Mouse (Mus musculus) large intestine, adult 2 months (tissue): ENCODE measurements around the gene Sf3a1. TPM values are rescaled to one million over a fixed set of nuclear protein-coding genes. Genes with fewer than 3 reads are reported as not detected.
A peak's percentile ranks its signal among the peaks of the same experiment; 100 is the strongest.

Experiments used
- DNase-seq: peaks from one replicate; pipeline ENCODE4 v3.0.0-alpha.2; 2012; ENCODE audit warnings: low read depth, low spot score
- WGBS: fragments of 180-500 bp; shearing (Covaris S2); methylation state at CpG from one replicate; pipeline ENCODE4 v1.1.7; 2018; 5-methylcytosine and 5-hydroxymethylcytosine counted together
- polyA plus RNA-seq: library from polyadenylated mRNA; depleted of rRNA; stranded (reverse); fragments of >200 nt; gene quantifications from 2 replicates; pipeline ENCODE4 v1.2.3, GENCODE M21; 2012

Gene Sf3a1
- polyA plus RNA-seq, 1 experiment, result 21.0 TPM

DNA sequence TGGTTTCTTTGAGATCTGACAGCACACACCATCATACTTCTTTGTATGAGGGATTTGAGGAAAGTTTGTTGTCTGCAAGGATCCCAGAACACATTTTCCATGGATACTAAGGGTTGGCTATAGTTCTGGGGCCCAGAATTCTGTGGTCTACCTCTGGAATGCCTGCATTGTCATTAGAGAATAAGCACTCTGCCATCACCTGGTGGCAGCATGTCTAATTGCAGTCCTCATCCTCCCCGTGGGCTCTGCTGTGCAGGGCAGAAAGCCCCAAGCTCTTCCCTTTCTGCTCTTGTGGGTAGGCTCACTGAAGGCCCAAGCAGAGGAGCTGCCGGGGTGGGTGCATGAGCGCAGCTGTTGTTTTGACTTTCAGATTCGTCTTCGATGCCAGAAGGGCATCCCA lies 49.4 kb downstream of the Sf3a1 start:
- 77% methylated on average over 5 of the region's 5 CpGs for WGBS
- no peak for DNase-seq

DNA sequence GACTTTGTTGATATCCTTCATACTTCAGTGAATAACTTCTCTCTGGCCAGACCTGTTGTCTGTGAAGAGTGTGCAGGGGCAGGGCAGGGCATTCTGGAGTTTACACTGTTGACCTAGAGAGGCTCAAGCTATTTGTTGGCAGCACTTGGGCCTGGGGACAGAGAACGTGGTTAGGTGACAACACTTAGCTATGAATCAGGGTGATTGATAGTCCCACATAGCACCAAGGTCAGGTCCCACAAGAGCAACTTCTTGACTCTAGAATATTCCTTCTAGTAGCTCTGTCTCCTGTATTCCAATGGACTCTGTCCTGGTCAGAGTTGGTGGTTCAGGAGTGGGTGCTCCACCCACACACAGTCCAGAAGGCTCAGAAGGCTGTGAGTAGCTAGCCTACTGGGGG lies 50.6 kb downstream of the Sf3a1 start:
- WGBS, result 76% methylated on average over 1 of the region's 1 CpGs
- no peak for DNase-seq

DNA sequence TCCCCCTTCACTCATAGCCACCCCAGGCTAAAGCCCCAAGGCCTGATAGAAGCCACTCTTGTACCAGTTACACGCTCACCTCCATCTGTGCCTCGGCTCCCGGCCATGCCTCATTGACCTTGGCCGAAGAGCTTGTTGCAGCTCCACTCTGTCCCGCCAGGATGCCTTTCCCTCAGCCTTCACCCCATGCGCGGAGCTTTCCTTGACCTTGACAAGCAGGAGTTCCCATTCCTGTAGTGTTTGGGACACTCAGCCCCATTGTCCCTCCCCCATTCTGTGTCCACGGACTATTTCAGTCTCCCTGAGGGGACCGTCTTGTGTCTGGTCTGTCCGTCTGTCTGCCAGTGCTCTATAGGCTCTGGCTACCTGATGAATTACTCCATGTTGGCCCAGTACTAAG lies 53.0 kb downstream of the Sf3a1 start:
- DNase-seq, result no peak
- WGBS, result 89% methylated on average over 10 of the region's 10 CpGs

DNA sequence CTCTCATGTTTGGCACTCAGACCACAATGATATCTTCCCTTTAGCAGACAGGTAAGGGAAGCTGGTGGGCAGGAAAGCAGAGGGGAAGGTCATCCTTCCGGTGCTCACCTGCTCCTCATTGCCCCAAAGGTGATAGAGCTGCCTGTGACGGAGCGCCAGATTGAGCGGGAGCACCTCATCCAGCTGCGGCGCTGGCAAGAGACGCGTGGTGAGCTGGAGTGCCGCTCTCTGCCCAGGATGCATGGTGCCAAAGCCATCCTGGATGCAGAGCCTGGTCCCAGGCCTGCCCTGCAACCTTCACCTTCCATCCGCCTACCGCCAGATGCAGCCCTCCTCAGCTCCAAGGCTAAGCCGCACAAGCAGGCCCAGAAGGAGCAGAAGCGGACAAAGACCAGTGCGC lies 54.4 kb downstream of the Sf3a1 start:
- 95% methylated on average over 14 of the region's 14 CpGs for WGBS
- DNase-seq, result no peak

DNA sequence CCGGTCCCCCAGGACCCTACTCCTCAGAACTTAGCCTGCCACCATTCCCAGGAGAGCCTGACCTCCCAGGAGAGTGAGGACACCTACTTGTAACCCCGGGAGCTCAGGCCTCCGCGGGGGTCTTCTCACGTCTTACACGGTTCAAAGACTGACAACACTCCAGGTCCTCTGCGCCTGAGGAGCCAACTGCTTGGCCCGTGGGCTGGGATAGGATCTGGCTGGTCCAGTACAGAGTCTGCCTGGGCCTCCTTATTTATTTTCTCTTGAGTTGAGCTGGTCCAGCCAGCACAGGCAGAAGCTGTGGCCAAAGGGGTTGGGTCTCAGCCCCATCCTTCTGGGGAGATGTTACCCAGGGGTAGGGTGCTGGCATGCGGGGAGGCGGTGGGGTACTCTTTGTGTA lies 54.9 kb downstream of the Sf3a1 start:
- DNase-seq, result no peak
- WGBS, result 86% methylated on average over 10 of the region's 10 CpGs

DNA sequence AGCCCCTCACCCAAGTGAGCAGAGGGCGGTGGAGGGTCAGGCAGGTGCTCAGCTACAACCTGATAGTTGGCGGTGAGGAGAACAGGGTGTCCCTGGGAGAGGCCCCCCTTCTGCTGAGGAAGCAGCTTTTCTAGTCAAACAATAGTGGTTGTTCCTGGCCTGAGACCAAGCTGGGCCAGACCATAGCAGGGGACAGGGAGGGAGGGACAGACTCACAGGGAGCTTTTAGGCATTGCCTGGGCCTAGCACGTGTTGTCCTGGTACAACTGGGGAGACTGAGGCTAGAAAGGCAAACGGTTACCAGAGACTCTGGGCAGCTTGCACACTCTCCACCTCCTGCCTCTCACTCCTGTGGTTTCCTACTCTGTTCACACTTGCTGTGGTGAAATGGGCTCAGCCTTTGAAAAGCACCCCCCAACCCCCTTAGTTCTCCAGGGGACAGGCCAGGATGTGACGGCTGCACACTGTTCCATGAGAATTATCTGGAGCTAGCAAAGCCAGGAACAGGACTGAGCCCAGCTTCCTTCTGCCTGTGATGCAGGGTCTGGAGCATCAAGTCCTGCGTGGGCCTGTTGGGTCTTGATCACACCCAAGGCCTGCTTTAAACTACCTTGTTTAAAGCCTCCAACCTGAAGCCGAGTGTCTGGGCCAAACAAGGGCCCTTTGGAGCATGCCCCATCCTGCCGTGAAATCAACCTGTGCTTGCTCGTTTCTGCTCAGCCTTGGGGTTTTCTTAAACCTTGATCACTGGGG lies 56.3 kb downstream of the Sf3a1 start:
- WGBS, result 83% methylated on average over 9 of the region's 9 CpGs
- DNase-seq, result no peak

DNA sequence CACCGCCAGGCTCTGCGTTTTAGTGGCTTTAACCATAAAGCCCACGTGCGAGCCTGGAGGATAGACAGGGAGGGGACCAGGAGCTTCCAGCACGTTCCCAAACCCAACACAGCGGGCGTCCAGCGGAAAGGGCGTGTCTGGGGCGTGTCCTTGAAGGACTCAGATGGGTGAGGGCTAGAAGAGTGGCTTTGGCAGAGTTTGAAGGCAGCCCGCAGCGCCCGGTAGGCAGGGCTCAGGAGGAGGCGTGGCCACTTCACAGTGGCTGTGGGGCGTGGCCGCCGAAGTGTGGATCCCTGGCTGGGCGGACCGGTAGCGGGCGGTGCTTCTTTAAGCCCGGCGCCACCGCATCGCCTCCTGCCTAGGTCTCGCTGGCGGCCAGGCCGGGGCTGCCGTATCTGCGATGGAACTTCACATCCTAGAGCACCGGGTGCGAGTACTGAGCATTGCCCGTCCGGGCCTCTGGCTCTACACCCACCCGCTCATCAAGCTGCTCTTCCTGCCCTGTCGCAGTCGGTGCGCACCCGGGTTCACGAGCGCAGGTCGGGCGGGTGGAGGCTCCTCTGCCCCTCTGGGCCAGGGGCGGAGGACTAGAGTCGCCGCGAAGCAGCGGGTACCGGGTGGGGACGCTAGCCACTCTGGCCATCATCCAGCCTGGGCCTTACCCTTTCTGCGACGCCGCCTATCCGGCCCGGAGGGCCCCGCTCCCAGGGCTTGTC lies 57.9 kb downstream of the Sf3a1 start, which contains the start of gene Castor1:
Gene Castor1, plus strand, starts transcription at position 312 of the 716 bp plus-strand sequence.
- WGBS, result under 1% methylated on average over 56 of the region's 56 CpGs
- DNase-seq, result peak; percentile 74

DNA sequence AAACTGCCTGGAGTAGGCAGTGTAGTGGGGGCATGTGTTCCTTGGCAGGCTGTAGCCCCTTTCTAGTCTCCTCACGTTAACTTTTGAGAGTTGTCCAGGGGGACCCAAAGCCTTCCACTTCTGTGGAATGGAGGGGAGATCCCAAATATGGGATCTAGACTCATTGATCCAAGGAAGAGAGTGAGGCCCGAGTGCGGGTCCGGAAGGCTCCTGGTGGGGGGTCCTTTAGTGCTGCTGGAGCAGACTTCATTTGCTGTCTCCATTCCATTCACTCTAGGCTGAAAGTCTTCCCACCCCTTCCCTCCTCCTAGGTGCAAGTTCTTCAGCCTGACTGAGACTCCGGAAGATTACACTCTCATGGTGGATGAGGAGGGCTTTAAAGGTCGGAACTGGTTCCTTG lies 58.5 kb downstream of the Sf3a1 start:
- WGBS, result 37% methylated on average over 6 of the region's 6 CpGs

DNA sequence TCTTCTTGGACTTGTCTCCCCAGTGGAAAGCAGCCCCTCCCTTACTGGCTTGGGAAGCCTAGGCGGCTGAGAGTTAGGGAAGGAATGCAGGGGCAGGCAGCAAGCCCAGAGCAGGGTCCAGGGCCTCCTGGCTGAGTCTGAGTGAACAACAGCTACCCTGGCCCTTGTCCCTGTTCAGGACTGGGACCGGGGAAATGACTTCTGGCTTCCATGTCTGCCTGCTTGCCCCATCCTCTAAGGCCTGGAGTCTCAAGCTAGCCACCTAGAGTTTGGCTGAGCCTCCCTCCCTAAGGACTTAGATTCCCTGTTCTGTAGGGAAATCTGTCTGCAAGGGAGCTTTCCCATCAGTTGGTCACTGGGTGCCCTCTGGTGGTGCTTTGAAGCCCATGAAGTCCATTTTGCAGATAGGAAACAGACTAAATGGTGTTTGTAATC lies 59.2 kb downstream of the Sf3a1 start:
- peak; percentile 56 for DNase-seq

More for the DNA sequence above, 58.5 kb downstream of the Sf3a1 start:
- no peak for DNase-seq

DNA sequence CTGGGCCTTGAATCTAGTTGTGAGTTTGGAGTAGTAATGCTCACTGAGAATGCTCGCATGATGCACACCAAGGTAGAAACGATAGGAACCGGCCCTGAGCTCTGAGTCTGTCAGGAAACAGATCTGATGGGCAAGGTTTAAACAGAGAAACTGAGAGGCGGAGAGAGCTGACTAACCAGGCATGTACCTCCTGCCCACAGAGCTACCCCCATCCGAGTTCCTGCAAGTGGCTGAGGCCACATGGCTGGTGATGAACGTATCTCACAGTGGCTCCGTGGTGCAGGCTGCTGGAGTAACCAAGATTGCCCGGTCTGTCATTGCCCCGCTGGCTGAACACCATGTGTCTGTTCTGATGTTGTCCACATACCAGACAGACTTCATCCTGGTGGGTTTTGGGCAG lies 59.8 kb downstream of the Sf3a1 start:
- 58% methylated on average over 9 of the region's 9 CpGs for WGBS
- no peak for DNase-seq

More for the DNA sequence above, 59.2 kb downstream of the Sf3a1 start:
- 22% methylated on average over 2 of the region's 2 CpGs for WGBS

DNA sequence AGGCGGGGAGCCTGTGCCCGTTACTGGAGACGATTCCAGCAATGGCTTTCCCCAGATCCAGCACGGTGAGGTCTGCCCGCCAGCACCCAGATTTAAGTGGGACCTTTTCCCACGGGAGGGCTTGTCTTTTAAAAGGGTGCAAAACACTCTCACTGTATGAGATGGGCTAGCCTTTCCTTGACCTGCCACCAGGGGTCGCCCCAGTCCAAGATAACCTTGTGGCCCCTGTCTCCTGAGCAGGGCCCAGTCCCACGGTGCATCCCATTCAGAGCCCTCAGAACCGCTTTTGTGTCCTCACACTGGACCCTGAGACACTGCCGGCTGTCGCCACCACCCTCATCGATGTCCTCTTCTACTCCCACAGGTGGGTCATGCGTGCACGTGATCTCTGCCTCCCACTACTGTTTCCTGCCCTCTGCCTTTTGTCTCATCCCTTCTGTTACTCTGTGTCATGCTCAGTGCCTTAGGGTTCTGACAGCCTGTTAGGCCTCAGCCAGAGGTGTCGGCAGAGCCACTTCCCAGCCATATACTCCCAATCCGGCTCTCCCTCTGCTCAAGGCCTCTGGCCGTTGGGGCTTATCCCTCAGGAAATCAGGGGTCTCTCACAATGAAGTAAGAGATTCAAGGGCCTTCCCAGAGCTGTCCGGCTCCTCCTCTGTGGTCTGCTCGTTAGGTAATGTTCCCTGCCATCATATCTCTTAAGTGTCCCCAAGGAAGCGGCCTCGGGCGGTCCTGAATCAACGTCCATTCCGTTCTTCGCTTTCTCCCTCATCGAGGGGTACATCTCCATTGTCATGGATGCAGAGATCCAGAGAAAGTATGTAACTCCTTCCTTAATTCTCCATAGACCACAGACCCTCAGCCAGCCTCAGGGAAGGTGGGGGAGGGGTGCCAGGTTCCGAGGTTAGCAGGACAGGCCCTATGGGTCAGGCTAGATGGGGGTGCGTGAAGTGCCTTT lies 60.6 kb downstream of the Sf3a1 start:
- DNase-seq, result peak; percentile 42
- 60% methylated on average over 28 of the region's 28 CpGs for WGBS

DNA sequence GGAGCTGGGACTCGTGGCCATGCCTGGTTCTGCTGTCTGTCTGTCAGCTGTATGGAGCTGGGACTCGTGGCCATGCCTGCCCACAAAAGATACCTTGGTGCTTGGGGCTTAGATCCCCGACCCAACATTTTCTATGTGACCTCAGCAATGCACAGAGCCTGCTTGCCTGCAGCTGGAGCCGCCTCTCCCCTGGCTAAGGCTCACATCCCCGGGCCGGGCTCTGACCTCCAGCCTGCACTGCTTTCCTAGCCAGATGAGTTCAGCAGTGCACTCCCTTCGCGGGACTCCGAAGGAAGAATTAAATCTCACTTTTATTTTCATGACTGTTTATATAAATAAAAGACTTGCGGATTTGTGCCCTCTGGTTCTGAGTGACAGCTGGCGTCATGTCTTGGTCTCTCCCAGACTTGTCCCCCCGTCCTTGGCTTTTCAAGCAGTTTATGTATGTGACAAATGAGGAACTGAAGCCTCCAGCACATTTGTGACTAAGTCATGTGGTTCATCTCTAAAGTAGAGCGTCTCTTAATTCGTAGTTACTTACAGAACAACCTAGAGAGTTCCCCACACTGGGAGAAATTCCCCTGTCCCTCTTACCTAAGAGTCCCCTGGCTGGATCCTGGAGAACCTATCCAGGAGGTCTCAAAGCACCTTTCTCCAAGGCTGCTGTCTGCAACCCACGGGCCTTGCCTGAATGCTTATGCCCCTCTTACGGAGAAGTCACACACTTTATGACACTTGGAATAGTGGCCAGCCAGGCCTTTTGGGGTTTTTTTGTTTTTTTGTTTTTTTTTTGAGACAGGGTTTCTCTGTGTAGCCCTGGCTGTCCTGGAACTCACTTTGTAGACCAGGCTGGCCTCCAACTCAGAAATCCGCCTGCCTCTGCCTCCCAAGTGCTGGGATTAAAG lies 62.1 kb downstream of the Sf3a1 start:
- WGBS, result 73% methylated on average over 17 of the region's 17 CpGs
- DNase-seq, result no peak

DNA sequence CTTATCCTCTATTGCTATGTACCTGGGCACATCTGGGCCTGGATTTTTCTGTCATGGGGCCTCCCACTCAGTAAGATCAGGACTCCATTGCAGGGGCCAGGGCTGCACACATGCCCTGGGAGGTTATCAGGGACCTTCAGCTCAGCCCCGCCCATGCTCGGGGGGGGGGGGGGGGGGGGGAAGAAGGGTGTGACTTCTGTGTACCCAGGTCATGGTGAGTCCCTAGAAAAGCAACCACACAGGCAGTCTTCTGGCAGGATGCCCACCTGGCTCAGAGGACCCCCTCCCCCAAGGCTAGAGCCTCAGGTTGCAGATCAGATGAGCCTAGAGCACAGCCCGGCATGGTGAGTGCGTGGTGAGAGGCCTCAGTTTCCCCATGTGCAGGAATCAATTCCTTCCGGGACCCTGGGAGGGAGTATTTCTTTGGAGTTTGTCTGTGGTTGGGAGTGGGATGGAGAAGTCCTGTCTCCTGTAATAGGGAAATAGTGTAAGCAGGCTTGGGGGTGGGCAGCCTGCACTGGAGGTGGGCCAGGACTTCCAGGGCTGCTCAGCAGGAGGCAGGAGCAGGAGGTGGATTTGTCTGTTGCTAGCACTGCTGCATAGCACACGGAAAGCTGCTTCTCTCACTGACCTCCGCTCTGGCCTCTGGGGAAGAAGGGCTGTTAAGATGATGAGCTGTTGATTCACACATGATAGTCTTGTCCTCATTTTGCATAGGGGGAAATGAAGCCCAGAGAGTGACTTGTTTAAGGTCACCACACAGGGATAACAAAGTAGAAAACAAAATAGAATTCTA lies 63.4 kb downstream of the Sf3a1 start:
- no peak for DNase-seq
- 46% methylated on average over 7 of the region's 7 CpGs for WGBS

DNA sequence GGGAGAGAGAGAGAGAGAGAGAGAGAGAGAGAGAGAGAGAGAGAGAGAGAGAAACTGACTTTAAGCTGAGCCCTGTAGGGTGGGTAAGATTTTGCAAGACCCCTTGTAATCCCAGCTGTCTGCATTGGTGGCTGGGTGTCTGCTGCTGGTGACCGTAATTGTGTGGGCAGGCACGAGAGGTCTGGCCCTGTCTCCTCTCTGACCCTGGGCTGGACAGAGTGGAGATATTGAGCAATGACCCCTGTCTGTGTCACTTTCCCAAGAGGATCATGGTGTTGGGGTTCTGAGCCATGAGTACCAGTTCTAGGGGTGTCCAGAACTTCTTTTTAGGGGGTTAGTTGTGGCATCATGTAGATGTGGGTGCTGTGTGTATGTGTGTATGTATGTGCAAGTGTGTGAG lies 64.1 kb downstream of the Sf3a1 start:
- WGBS, result 68% methylated on average over 2 of the region's 2 CpGs
- no peak for DNase-seq

DNA sequence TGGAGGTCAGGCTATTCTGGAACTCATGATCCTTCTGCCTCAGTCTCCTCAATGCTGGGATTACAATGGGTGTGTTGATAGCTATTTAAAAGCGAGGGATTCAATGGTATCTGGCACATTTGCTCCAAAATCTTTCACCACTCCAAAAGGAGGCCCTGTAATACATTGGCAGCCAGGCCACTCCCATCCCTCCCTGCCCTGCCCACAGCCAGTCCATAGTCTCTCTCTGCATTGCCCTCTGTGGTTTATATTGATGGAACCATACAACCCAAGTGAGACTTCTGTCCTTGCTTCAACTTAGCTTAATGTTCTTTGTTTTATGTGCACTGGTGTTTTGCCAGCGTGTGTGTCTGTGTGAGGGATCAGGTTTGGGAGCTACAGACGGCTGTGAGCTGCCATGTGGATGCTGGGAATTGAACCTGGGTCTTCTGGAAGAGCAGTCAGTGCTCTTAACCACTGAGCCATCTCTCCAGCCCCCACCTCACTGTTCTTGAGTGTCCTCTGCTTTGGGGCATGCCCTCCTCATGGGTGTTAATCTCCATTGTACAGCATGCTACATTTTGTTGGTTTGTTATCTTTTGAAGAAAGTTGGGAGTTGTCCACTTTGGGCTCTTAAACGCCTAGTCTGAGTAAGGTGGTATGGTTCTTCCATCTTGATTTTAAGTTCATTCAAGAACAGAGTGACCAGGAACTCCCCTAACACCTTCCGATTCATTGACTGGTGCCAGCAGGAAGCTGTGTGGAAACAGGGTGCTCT lies 66.6 kb downstream of the Sf3a1 start:
- no peak for DNase-seq
- 76% methylated on average over 5 of the region's 5 CpGs for WGBS

DNA sequence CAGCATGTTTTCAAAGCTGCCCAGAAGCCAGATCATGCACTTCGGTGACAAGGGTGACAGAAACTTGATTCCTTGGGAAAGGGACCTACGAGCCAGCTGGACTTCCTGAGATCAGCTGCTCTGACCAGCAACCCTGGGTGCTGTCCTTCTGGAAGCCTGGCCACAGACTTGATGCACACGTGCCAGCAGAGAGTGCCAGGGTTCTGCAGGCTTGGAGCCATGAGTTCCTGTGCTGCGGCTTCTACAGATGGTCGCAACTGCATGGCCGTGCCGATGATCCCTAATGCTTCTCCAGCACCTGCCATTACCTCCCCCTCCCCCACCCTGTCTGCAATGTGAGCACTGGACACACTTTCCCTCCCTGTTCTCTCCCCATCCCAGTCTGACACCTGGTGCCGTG lies 68.3 kb downstream of the Sf3a1 start:
- DNase-seq, result no peak
- 45% methylated on average over 8 of the region's 8 CpGs for WGBS

DNA sequence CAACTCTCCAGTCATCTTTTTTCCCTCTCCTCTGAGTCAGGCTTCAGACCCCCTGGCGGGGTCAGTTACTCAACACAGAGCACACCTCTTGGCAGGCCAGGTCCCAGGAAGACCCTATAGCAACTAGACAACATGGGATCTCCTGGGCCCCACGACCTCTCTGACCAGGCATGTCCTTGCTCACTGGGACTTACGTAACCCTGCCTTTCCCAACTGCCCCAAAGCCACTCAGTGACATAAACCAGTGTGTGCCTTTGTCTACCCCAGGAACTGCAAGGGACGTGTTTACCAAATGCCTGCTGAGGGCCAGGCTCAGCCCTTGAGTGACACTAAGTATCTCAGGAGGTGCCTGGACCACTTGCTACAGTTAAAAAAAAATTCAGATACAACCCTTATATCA lies 69.7 kb downstream of the Sf3a1 start:
- DNase-seq, result no peak
- WGBS, result 80% methylated on average over 4 of the region's 4 CpGs

DNA sequence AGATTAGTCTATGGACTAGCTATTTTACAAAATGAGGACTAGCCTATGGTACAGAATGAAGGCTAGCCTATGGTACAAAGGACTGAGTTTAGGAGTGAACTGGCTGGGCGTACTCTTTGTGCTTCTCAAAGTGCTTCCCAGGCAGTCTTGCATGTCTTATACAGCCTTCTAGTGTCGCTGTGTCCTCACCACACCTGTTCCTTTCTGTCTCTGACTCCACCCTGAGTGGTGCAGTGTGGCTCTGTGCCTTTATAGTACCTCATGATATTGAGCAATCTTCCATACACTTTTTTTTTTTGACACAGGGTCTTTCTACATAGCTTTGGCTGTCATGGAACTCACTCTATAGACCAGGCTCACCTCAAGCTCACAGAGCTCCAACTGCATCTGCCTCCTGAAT lies 71.3 kb downstream of the Sf3a1 start:
- WGBS, result 49% methylated on average over 2 of the region's 2 CpGs
- DNase-seq, result no peak
